Mouse (Mus musculus) liver, postnatal 0 days (tissue): Measurements from ENCODE around the gene Robo1. TPM values are rescaled to one million over a fixed set of nuclear protein-coding genes. Genes with fewer than 3 reads are reported as not detected.

ENCODE experiments used
- ATAC-seq: fragments of 200-750 bp; cut with Nextera tagmentation; 2 replicates; pipeline ENCODE4 v1.8.0; 2017; ENCODE audit warnings: mild to moderate bottlenecking, moderate library complexity
- DNase-seq: peaks from one replicate; pipeline ENCODE4 v3.0.0-alpha.2; 2016
- H3K27ac ChIP-seq: fragments of 300-500 bp; sonication (generic); 2 replicates; pipeline ENCODE4 v1.5.1; 2014; ENCODE audit warnings: antibody characterized with exemption, moderate library complexity, mild to moderate bottlenecking, low read depth
- H3K27me3 ChIP-seq: fragments of 300-500 bp; sonication (generic); 2 replicates; pipeline ENCODE4 v1.6.1; 2014; ENCODE audit warnings: low read length, control low read depth, mixed read lengths; ENCODE audit not compliant: insufficient read depth
- H3K36me3 ChIP-seq: fragments of 300-500 bp; sonication (generic); replicated peaks from 2 replicates; pipeline ENCODE4 v1.6.1; 2014; ENCODE audit warnings: mild to moderate bottlenecking, control low read depth, low read length, moderate library complexity, mixed read lengths; ENCODE audit not compliant: insufficient read depth
- H3K4me1 ChIP-seq: fragments of 300-500 bp; sonication (generic); 2 replicates; pipeline ENCODE4 v1.6.1; 2014; ENCODE audit warnings: antibody characterized with exemption, mild to moderate bottlenecking, control low read depth; ENCODE audit not compliant: insufficient read depth
- H3K4me2 ChIP-seq: fragments of 300-500 bp; sonication (generic); 2 replicates; pipeline ENCODE4 v1.6.1; 2014; ENCODE audit warnings: low read depth, mild to moderate bottlenecking, low read length, moderate library complexity, mixed read lengths
- H3K4me3 ChIP-seq: fragments of 300-500 bp; sonication (generic); 2 replicates; pipeline ENCODE4 v1.5.1; 2014; ENCODE audit warnings: low read depth, low read length
- H3K9ac ChIP-seq: fragments of 300-500 bp; sonication (generic); replicated peaks from 2 replicates; pipeline ENCODE4 v1.6.1; 2014; ENCODE audit warnings: mild to moderate bottlenecking, moderate library complexity
- H3K9me3 ChIP-seq: fragments of 300-500 bp; sonication (generic); 2 replicates; pipeline ENCODE4 v1.6.1; 2016; ENCODE audit warnings: mild to moderate bottlenecking, control low read depth, low read length, mixed read lengths
- CTCF ChIP-seq: sonication (generic); IDR thresholded peaks from 2 replicates; pipeline ENCODE4 v1.5.1; 2016; ENCODE audit warnings: antibody characterized with exemption, low read depth
- EP300 ChIP-seq: IDR thresholded peaks from 2 replicates; pipeline ENCODE4 v1.6.1; 2016; ENCODE audit warnings: antibody characterized with exemption, low read depth, mild to moderate bottlenecking
- WGBS: fragments of 180-500 bp; shearing (Covaris S2); extraction: QIAGEN DNeasy Blood & Tissue Kit; methylation state at CpG from one replicate; pipeline ENCODE4 v1.1.7; 2014; ENCODE audit not compliant: insufficient replicate concordance; 5-methylcytosine and 5-hydroxymethylcytosine counted together
- polyA plus RNA-seq: library from polyadenylated mRNA; unstranded; fragments of >200 nt; fragmentation: Nextera tagmentation; extraction: Ambion mirVana; gene quantifications from 2 replicates; pipeline ENCODE4 v1.2.1, GENCODE M21; 2015

Gene Robo1
- polyA plus RNA-seq, 1 experiment from 2014 or later: 2.4 TPM

GRCm38 (mm10) chr16:73062461-73062860 lies 754.4 kb downstream of the Robo1 start:
- no peak overlapping the region for H3K4me3 ChIP-seq
- 71% methylated on average over 3 of the region's 3 CpGs for WGBS
- no peaks in the 10 kb centered on the region for H3K36me3 ChIP-seq
- no peaks in the 10 kb centered on the region for H3K9me3 ChIP-seq
- H3K9ac ChIP-seq: no peak overlapping the region
- H3K27me3 ChIP-seq: no peaks in the 10 kb centered on the region
- no peak overlapping the region for H3K27ac ChIP-seq
- ATAC-seq (no peak), DNase-seq (no peak)
- H3K4me1 ChIP-seq: no peaks in the 10 kb centered on the region
- no peak overlapping the region for H3K4me2 ChIP-seq
- no peak for TF ChIP-seq CTCF
- no peak for TF ChIP-seq EP300

- no peak overlapping the region for H3K4me2 ChIP-seq
- DNase-seq (no peak), ATAC-seq (no peak)
- H3K9ac ChIP-seq: no peak overlapping the region
- no peaks in the 10 kb centered on the region for H3K9me3 ChIP-seq
- no peaks in the 10 kb centered on the region for H3K36me3 ChIP-seq
- no peak overlapping the region for H3K4me3 ChIP-seq
- no peaks in the 10 kb centered on the region for H3K27me3 ChIP-seq
- no peaks in the 10 kb centered on the region for H3K4me1 ChIP-seq
- 85% methylated on average over 7 of the region's 7 CpGs for WGBS
- TF ChIP-seq CTCF: no peak
- TF ChIP-seq EP300: no peak
- H3K27ac ChIP-seq: no peak overlapping the region
Measured at GRCm38 (mm10) chr16:73067782-73068181, 759.7 kb downstream of the Robo1 start.

- TF ChIP-seq EP300 (no peak), CTCF (no peak)
- Histone ChIP-seq H3K9ac (no peak overlapping the region), H3K36me3 (no peaks in the 10 kb centered on the region), H3K4me3 (no peak overlapping the region), H3K27ac (no peak overlapping the region), H3K9me3 (no peaks in the 10 kb centered on the region), H3K27me3 (no peaks in the 10 kb centered on the region), H3K4me2 (no peak overlapping the region), H3K4me1 (no peaks in the 10 kb centered on the region)
- 78% methylated on average over 3 of the region's 3 CpGs for WGBS
- no peak for ATAC-seq
- no peak for DNase-seq
Measured at GRCm38 (mm10) chr16:73072047-73072446, 763.9 kb downstream of the Robo1 start.

GRCm38 (mm10) chr16:73072883-73073282 lies 764.8 kb downstream of the Robo1 start:
- no peak overlapping the region for H3K9ac ChIP-seq

GRCm38 (mm10) chr16:73082420-73082819 lies 774.3 kb downstream of the Robo1 start:
- TF ChIP-seq EP300 (no peak), CTCF (no peak)
- Histone ChIP-seq H3K27me3 (no peaks in the 10 kb centered on the region), H3K27ac (no peak overlapping the region), H3K9ac (no peak overlapping the region), H3K9me3 (no peaks in the 10 kb centered on the region), H3K4me3 (no peak overlapping the region), H3K4me2 (no peak overlapping the region), H3K4me1 (no peaks in the 10 kb centered on the region), H3K36me3 (no peaks in the 10 kb centered on the region)
- 60% methylated on average over 4 of the region's 4 CpGs for WGBS
- ATAC-seq (no peak), DNase-seq (no peak)

More at GRCm38 (mm10) chr16:73072883-73073282, 764.8 kb downstream of the Robo1 start:
- no peak for TF ChIP-seq EP300
- TF ChIP-seq CTCF: no peak
- Histone ChIP-seq H3K4me3 (no peak overlapping the region), H3K4me1 (no peaks in the 10 kb centered on the region), H3K36me3 (no peaks in the 10 kb centered on the region), H3K27me3 (no peaks in the 10 kb centered on the region), H3K9me3 (no peaks in the 10 kb centered on the region), H3K27ac (no peak overlapping the region), H3K4me2 (no peak overlapping the region)
- DNase-seq: no peak
- WGBS: 81% methylated on average over 6 of the region's 6 CpGs
- ATAC-seq: no peak

GRCm38 (mm10) chr16:73083077-73083476 lies 775.0 kb downstream of the Robo1 start:
- H3K36me3 ChIP-seq: no peaks in the 10 kb centered on the region
- no peak overlapping the region for H3K4me3 ChIP-seq
- no peak for ATAC-seq
- no peaks in the 10 kb centered on the region for H3K27me3 ChIP-seq
- H3K9ac ChIP-seq: no peak overlapping the region
- H3K9me3 ChIP-seq: no peaks in the 10 kb centered on the region
- no peak overlapping the region for H3K27ac ChIP-seq
- WGBS: 76% methylated on average over 2 of the region's 2 CpGs
- TF ChIP-seq CTCF: no peak
- no peak for TF ChIP-seq EP300
- no peaks in the 10 kb centered on the region for H3K4me1 ChIP-seq
- no peak for DNase-seq
- no peak overlapping the region for H3K4me2 ChIP-seq
